Mouse (Mus musculus): ENCODE measurements around the gene Dcaf10. TPM values are rescaled to one million over a fixed set of nuclear protein-coding genes. Genes with fewer than 3 reads are reported as not detected.
A peak's percentile ranks its signal among the peaks of the same experiment; 100 is the strongest.
"Not testable (repeated sequence)": the region's sequence is repeated elsewhere in the genome, so short reads cannot be mapped to it uniquely, and the experiment has no call there.

Gene Dcaf10
- polyA plus RNA-seq, 1 experiment from 2014 or later, result 9.1 TPM

DNA sequence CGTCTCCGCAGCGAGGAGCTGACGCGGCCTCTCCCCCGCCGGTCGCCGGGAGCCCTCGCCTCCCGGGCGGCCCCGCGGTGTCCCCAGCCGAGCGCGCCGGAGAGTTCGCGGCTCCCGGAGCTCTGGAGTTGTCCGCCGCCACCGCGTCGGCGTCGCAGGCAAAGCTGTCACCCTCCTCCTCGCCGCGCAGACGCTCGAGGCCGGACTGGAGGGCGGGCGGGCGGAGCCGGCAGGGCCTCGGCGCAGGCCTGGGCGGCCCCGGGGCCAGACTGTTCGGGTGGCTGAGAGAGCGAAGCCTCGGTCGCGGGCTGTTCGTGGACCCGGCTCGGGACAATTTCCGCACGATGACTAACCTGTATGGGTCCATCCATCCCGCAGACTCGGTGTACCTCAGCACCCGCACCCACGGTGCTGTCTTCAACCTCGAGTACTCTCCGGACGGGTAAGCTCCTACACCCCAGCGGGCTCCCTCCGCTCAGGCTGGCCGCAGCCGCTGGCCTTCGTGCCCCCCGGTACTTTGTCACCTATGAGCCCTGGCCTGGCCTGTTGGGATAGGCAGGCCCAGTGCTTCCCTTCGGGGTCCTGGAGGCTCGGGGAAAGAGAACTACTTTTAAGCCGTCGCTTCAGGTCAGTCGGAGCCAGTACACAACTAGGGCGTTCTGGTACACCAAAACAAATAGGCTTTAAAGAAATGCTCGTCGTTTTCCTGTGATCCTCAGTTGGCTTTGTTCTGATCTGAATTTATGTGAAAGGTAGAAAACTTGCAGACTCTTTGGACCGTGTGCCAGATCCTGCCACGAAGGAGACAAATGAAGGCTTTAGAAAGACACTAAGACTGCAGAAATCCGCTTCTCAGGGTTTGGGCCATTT lies 620 bp downstream of the Dcaf10 start, which contains the start of gene Exosc3:
Exosc3 (minus strand) TSS at position 447 of the 870 bp plus-strand sequence.
- TF ChIP-seq CTCF (IDR thresholded peaks at IDR 0.05; ENCODE audit: low read depth), result no peak
- peak within 1 kb of the TSS; percentile 74 for H3K4me2 ChIP-seq (replicated peaks; ENCODE audit: low read depth)
- peak within 1 kb of the TSS; percentile 98 for H3K27ac ChIP-seq (replicated peaks)
- no peaks in the 10 kb centered on the region for H3K27me3 ChIP-seq (ENCODE audit: control insufficient read depth, insufficient read depth, low read length)
- DNase-seq (ENCODE audit: low spot score) (no peak), ATAC-seq (ENCODE audit: low FRiP score, low TSS enrichment) (peak; percentile 87)
- H3K4me1 ChIP-seq (replicated peaks; ENCODE audit: control insufficient read depth, insufficient read depth), result 0 out of 2 replicates have a peak, but pooled peaks cover 3% of the 10 kb centered on the region
- WGBS, result under 1% methylated on average over 67 of the region's 76 CpGs
- H3K9ac ChIP-seq (ENCODE audit: low read length), result peak within 1 kb of the TSS; percentile 95
- no peaks in the 10 kb centered on the region for H3K9me3 ChIP-seq (ENCODE audit: control insufficient read depth, low read length)
- peak within 1 kb of the TSS; percentile 90 for H3K4me3 ChIP-seq (ENCODE audit: low read depth, low read length)
- no peaks in the 10 kb centered on the region for H3K36me3 ChIP-seq (ENCODE audit: control insufficient read depth, insufficient read depth, low read length)

GRCm38 (mm10) chr4:45356653-45357052 lies 14.8 kb downstream of the Dcaf10 start:
- no peak overlapping the region for H3K9ac ChIP-seq (ENCODE audit: low read length)
- H3K9me3 ChIP-seq (ENCODE audit: control insufficient read depth, low read length), result no peaks in the 10 kb centered on the region
- ATAC-seq (ENCODE audit: low FRiP score, low TSS enrichment) (no peak), DNase-seq (ENCODE audit: low spot score) (no peak)
- H3K4me1 ChIP-seq (replicated peaks; ENCODE audit: control insufficient read depth, insufficient read depth), result no peaks in the 10 kb centered on the region
- TF ChIP-seq CTCF (IDR thresholded peaks at IDR 0.05; ENCODE audit: low read depth) (no peak), EP300 (optimal IDR thresholded peaks at IDR 0.05) (no peak)
- H3K4me2 ChIP-seq (replicated peaks; ENCODE audit: low read depth), result no peak overlapping the region
- H3K4me3 ChIP-seq (ENCODE audit: low read depth, low read length), result no peak overlapping the region
- no peaks in the 10 kb centered on the region for H3K27me3 ChIP-seq (ENCODE audit: control insufficient read depth, insufficient read depth, low read length)
- H3K36me3 ChIP-seq (ENCODE audit: control insufficient read depth, insufficient read depth, low read length), result 0 out of 2 replicates have a peak, but pooled peaks cover 10% of the 10 kb centered on the region
- no peak overlapping the region for H3K27ac ChIP-seq (replicated peaks)
- 83% methylated on average over 3 of the region's 3 CpGs for WGBS

DNA sequence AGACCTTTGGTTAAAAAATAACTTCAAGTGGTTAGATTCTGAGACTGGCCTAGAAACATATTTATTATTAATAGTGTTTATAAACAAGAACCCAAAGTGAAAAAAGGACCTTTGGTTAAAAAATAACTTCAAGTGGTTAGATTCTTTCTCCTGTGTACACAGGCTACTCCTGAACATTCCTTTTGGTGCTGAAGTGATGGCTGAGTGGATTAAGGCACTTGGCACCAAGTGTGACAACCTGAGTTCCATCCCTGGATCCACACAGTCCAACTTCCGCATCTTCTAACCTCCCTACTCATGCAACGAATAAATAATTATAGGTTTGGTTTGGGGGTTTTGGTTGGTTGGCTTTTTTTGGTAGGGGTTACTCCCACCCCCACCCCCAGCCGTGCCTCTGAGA lies 29.4 kb downstream of the Dcaf10 start:
- TF ChIP-seq EP300 (optimal IDR thresholded peaks at IDR 0.05) (no peak), CTCF (IDR thresholded peaks at IDR 0.05; ENCODE audit: low read depth) (no peak)
- no peak for ATAC-seq (ENCODE audit: low FRiP score, low TSS enrichment)
- H3K4me2 ChIP-seq (replicated peaks; ENCODE audit: low read depth), result no peak overlapping the region
- H3K4me1 ChIP-seq (replicated peaks; ENCODE audit: control insufficient read depth, insufficient read depth), result no peaks in the 10 kb centered on the region
- no peak for DNase-seq (ENCODE audit: low spot score)
- no peak overlapping the region for H3K4me3 ChIP-seq (ENCODE audit: low read depth, low read length)
- H3K27ac ChIP-seq (replicated peaks), result no peak overlapping the region
- H3K9ac ChIP-seq (ENCODE audit: low read length), result no peak overlapping the region
- no peaks in the 10 kb centered on the region for H3K27me3 ChIP-seq (ENCODE audit: control insufficient read depth, insufficient read depth, low read length)
- WGBS, result 93% methylated on average over 3 of the region's 3 CpGs
- no peaks in the 10 kb centered on the region for H3K9me3 ChIP-seq (ENCODE audit: control insufficient read depth, low read length)
- H3K36me3 ChIP-seq (ENCODE audit: control insufficient read depth, insufficient read depth, low read length), result peaks cover 14% of the 10 kb centered on the region

DNA sequence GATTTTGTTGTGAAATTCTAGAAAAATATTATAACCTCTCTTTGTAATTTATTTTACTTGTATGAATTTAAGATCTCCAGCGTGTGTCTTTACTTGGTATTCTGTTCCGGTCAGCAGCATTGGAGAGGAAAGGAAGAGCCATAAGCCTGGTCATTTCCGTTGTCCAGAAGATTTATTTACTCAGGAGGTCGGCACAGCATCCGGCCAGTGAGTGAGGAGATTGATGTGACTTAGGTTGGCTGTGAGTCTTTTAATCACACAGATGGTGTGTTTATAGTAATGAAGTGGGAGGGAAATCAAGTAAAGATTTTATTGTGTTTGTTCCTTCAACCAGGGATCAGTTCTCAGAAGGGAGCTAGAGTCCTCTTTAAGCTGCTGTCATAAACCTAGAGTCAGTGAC lies 33.0 kb downstream of the Dcaf10 start:
- Histone ChIP-seq H3K9ac (ENCODE audit: low read length) (no peak overlapping the region), H3K36me3 (ENCODE audit: control insufficient read depth, insufficient read depth, low read length) (peaks cover 20% of the 10 kb centered on the region), H3K4me1 (replicated peaks; ENCODE audit: control insufficient read depth, insufficient read depth) (no peaks in the 10 kb centered on the region), H3K4me2 (replicated peaks; ENCODE audit: low read depth) (no peak overlapping the region), H3K9me3 (ENCODE audit: control insufficient read depth, low read length) (no peaks in the 10 kb centered on the region), H3K4me3 (ENCODE audit: low read depth, low read length) (no peak overlapping the region), H3K27me3 (ENCODE audit: control insufficient read depth, insufficient read depth, low read length) (no peaks in the 10 kb centered on the region), H3K27ac (replicated peaks) (no peak overlapping the region)
- ATAC-seq (ENCODE audit: low FRiP score, low TSS enrichment), result no peak
- WGBS, result 54% methylated on average over 5 of the region's 5 CpGs
- DNase-seq (ENCODE audit: low spot score), result no peak
- no peak for TF ChIP-seq CTCF (IDR thresholded peaks at IDR 0.05; ENCODE audit: low read depth)
- TF ChIP-seq EP300 (optimal IDR thresholded peaks at IDR 0.05), result no peak

DNA sequence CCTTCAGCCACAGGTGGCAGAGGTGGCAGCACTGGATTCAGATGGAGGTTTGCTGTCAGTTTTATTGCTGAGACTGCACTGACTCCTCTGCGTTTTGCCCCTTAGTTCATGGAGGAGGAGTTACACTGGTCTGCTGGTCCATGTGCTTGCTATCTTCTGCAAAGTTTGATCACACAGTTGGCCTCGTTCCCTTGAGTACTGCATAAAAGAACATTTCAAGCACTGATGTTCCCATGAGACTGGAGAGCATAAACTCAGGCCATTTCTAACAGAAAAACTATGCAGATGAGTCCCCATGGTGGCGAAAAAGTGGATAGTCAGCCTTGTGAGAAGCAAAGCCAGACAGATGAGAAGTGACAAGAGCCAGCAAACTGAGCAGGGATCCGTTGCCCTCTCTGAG lies 34.7 kb downstream of the Dcaf10 start:
- no peaks in the 10 kb centered on the region for H3K4me1 ChIP-seq (replicated peaks; ENCODE audit: control insufficient read depth, insufficient read depth)
- H3K4me2 ChIP-seq (replicated peaks; ENCODE audit: low read depth), result no peak overlapping the region
- H3K9me3 ChIP-seq (ENCODE audit: control insufficient read depth, low read length), result no peaks in the 10 kb centered on the region
- H3K27ac ChIP-seq (replicated peaks), result no peak overlapping the region
- 77% methylated on average over 4 of the region's 4 CpGs for WGBS
- peaks cover 20% of the 10 kb centered on the region for H3K36me3 ChIP-seq (ENCODE audit: control insufficient read depth, insufficient read depth, low read length)
- TF ChIP-seq EP300 (optimal IDR thresholded peaks at IDR 0.05) (no peak), CTCF (IDR thresholded peaks at IDR 0.05; ENCODE audit: low read depth) (no peak)
- DNase-seq (ENCODE audit: low spot score) (no peak), ATAC-seq (ENCODE audit: low FRiP score, low TSS enrichment) (no peak)
- no peaks in the 10 kb centered on the region for H3K27me3 ChIP-seq (ENCODE audit: control insufficient read depth, insufficient read depth, low read length)
- H3K9ac ChIP-seq (ENCODE audit: low read length), result no peak overlapping the region
- no peak overlapping the region for H3K4me3 ChIP-seq (ENCODE audit: low read depth, low read length)

GRCm38 (mm10) chr4:45380903-45381580 lies 39.1 kb downstream of the Dcaf10 start:
- not testable (repeated sequence) for H3K9me3 ChIP-seq (ENCODE audit: control insufficient read depth, low read length)
- 87% methylated on average over 10 of the region's 10 CpGs for WGBS

GRCm38 (mm10) chr4:45382133-45382532 lies 40.2 kb downstream of the Dcaf10 start:
- not testable (repeated sequence) for ATAC-seq (ENCODE audit: low FRiP score, low TSS enrichment); H3K27me3 ChIP-seq (ENCODE audit: control insufficient read depth, insufficient read depth, low read length); H3K9ac ChIP-seq (ENCODE audit: low read length); H3K4me3 ChIP-seq (ENCODE audit: low read depth, low read length); H3K36me3 ChIP-seq (ENCODE audit: control insufficient read depth, insufficient read depth, low read length); H3K4me1 ChIP-seq (replicated peaks; ENCODE audit: control insufficient read depth, insufficient read depth); DNase-seq (ENCODE audit: low spot score); H3K27ac ChIP-seq (replicated peaks); H3K4me2 ChIP-seq (replicated peaks; ENCODE audit: low read depth); H3K9me3 ChIP-seq (ENCODE audit: control insufficient read depth, low read length)
- 42% methylated on average over 2 of the region's 2 CpGs for WGBS

More at GRCm38 (mm10) chr4:45380903-45381580, 39.1 kb downstream of the Dcaf10 start:
- H3K9ac ChIP-seq (ENCODE audit: low read length); H3K36me3 ChIP-seq (ENCODE audit: control insufficient read depth, insufficient read depth, low read length); ATAC-seq (ENCODE audit: low FRiP score, low TSS enrichment); H3K27ac ChIP-seq (replicated peaks); DNase-seq (ENCODE audit: low spot score); H3K4me2 ChIP-seq (replicated peaks; ENCODE audit: low read depth); H3K27me3 ChIP-seq (ENCODE audit: control insufficient read depth, insufficient read depth, low read length); H3K4me1 ChIP-seq (replicated peaks; ENCODE audit: control insufficient read depth, insufficient read depth); H3K4me3 ChIP-seq (ENCODE audit: low read depth, low read length): not testable (repeated sequence)

DNA sequence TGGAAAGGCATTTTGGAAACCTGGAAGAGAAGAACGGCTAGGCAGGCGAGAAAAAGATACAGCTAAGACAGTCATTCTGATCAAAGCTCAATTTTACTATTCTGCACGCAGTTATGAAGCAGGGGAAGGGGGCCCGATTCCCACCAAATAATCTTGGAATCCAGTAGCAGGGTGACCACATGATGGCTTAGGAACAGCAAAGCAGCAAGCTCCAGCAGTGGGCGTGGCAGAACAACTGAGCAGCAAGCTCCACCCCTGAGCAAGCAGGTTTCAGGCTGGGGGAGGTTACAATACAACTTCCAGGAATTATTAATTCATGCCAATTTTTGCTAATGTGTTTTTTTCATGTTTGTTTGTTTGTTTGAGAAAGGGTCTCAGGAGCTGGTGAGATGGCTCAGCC lies 45.4 kb downstream of the Dcaf10 start:
- 95% methylated on average over 5 of the region's 5 CpGs for WGBS

More for the DNA sequence above, 45.4 kb downstream of the Dcaf10 start:
- H3K9me3 ChIP-seq (ENCODE audit: control insufficient read depth, low read length); H3K9ac ChIP-seq (ENCODE audit: low read length); H3K27ac ChIP-seq (replicated peaks); H3K36me3 ChIP-seq (ENCODE audit: control insufficient read depth, insufficient read depth, low read length); H3K4me2 ChIP-seq (replicated peaks; ENCODE audit: low read depth); H3K27me3 ChIP-seq (ENCODE audit: control insufficient read depth, insufficient read depth, low read length); H3K4me3 ChIP-seq (ENCODE audit: low read depth, low read length); DNase-seq (ENCODE audit: low spot score); ATAC-seq (ENCODE audit: low FRiP score, low TSS enrichment); H3K4me1 ChIP-seq (replicated peaks; ENCODE audit: control insufficient read depth, insufficient read depth): not testable (repeated sequence)

Measured in stomach, postnatal 0 days (tissue).